Mouse (Mus musculus) kidney, postnatal 36 days (tissue): ENCODE measurements around the gene Zfp455.
A peak's percentile ranks its signal among the peaks of the same experiment; 100 is the strongest.
"Not testable (repeated sequence)": the region's sequence is repeated elsewhere in the genome, so short reads cannot be mapped to it uniquely, and the experiment has no call there.

Experiments used
- DNase-seq, 2 experiments: peaks; one replicate each; pipeline ENCODE4 v3.0.0; 2021 to 2022; ENCODE audit warnings: mixed read lengths in 2 of 2

Gene Zfp455

GRCm38 (mm10) chr13:67194340-67194894 is at the start of gene Zfp455:
TSS of gene Zfp455 (plus strand) at chr13:67194506.
- DNase-seq = peak; percentile 60 to 77

DNA sequence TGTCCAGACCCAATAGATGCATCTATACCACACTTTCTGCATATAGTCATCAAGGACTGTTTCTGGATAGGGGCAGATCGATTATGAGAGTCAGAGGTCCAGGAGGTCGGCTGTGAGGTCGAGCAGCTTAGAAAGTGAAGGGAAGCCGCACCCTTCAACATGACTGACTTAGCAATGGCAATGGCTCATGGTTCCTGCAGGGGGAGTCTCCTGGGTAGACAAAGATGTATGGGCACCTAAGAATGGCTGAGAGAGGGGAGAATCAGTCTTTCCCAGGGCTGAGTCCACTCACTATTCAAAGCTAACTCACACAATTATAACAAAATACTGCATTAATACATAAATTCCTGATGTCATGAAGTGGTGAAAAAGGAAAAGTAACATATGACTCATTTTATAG is 28.2 kb upstream of the Zfp455 start:
- DNase-seq = not testable (repeated sequence)

- DNase-seq = peak; percentile 86 to 88
Observed at GRCm38 (mm10) chr13:67172991-67173722, 21.1 kb upstream of the Zfp455 start, which contains the start of gene Rsl1. TSS of gene Rsl1 (plus strand) at chr13:67173182.

GRCm38 (mm10) chr13:67173723-67174055 is 20.6 kb upstream of the Zfp455 start:
- DNase-seq = no peak

DNA sequence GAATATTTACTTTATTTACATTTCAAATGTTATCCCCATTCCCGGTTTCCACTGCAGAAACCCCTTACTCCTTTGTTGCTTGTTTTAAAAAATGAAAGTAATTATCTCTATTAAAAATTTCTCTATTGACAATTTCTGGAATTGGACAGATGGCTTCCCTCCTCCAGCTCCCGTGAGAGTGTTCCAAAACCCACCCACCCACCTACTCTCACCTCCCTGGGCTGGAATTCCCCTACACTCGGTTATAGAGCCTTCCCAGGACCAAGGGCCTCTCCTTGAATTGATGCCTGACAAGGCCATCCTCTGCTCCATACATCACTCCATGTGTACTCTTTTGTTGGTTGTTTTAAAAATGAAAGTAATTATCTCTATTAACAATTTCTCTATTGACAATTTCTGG is 7.3 kb downstream of the Zfp455 start:
- no peak for DNase-seq

- DNase-seq = peak in 1 of 2 experiments; percentile 4
Observed at GRCm38 (mm10) chr13:67214015-67214607, 19.8 kb downstream of the Zfp455 start.
